Mouse (Mus musculus) gastrocnemius, adult 18-20 months (tissue): Measurements from ENCODE around the gene Rpgrip1. TPM values are rescaled to one million over a fixed set of nuclear protein-coding genes. Genes with fewer than 3 reads are reported as not detected.

Source experiments
- DNase-seq: peaks from one replicate; pipeline ENCODE4 v3.0.0; 2021; ENCODE audit warnings: low spot score
- total RNA-seq, 2 experiments: library from RNA; stranded (reverse); gene quantifications; 2 replicates each; pipeline ENCODE4 v1.2.3; 2021

Rpgrip1 gene
- total RNA-seq, 2 experiments from 2014 or later = 0.09 TPM; not detected in 1

DNA sequence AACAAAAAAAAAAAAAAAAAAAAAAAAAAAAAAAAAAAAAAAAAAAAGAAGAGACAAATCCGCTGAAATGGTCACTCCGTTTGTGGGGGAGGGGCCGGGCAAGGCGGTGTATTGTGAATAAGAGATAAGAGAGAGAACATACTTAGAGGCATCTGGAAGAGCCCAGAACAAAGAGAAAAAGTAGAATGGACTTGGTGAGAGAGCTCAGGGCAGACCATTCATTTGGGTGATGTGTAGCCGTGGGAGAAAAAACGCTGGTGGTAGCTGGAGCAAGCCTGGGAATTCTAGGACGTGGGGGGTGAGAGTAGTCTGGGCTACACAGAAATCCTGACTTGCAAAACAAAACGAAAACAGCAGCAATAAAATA lies 7.9 kb downstream of the Rpgrip1 start:
- DNase-seq = no peak

DNA sequence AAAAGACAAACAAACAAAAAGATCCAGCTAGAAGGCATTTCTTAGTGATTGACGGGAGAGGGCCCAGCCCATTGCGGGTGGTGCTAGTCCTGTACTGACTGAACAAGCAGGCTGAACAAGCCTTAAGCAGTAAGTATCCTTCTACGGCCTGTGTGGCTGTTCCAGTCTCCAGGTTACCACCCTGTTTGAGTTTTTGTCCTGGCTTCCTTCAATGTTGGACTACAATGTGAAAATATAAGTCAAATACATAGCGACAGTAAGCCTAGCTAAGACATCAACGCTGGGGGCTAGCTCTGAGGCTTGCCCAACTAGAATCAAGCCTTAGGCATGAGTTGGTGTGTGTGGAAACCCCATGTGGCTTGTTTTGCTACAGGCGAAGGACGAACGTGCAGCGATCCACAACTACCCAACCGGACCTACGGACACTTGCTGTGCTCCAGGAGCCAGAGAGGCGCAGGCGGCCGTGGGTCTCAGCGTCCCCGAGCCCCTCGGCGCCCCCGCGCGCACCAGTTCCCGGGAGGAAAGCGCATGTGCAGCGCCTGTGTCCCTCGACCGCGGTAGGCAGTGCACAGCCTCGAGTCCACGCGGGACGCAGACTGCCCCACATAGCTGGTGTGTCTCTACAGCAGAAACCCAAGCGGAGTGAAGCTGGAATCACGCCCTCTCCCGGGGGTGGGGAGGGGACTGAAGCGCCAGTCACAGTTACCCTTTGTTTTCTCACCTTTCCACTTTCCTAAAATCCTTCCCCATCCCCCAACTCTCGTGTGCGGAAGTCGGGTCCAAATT lies 8.5 kb downstream of the Rpgrip1 start:
- peak; percentile 14 for DNase-seq

DNA sequence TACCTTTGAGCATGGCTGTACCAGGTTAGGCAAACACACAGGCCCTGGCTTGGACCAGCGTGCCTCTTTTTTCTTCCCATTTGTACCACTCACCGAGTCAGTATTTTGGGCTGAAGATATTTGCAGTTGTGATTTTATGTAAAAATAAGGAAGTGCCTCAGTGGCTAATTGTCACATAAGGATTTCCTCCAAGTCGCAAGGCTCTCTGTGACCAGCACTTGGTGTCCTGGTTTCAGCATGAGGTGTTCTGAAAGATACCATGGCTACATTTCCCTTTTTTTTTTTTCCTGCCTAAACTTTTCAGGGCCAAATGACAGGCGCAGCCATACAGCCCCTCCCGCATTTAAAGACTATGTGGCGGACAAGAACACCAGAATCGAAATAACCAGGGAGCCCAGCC lies 9.7 kb downstream of the Rpgrip1 start:
- no peak for DNase-seq

DNA sequence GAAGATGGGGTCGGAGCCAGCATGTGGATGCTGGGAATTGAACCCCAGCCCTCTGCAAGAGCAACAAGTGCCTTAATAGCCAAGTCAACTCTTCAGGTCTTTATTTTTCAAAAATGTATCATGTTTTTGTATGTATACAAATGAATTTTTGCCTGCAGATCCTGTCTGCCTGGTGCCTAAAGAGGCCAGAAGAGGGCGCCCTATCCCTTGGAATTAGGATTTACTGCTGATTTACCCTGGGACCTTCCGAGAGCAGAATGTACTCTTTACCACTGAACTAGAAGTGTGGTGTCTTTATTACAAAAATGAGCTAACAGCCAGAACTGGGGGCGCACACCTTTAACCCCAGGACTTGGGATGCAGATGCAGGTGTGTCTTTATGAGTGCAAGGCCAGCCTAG lies 13.4 kb downstream of the Rpgrip1 start:
- DNase-seq = peak; percentile 56

DNA sequence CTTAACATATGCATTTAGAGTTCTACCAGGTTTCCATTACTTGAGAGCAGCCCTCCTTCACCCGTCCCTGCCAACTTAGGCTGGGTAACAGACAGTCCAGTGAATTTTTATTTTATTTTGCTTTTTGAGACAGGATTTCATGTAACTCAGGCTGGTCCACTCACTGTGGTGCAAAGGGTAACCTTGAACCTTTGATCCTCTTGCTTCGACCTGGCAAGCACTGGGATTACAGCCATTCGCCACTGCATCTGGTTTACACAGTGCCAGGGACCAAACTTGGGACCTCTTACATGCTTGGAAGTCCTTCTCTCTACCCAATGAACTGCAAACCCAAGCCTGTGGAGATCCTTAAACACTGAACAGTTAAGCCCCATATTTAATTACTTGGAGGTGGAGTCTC lies 14.1 kb downstream of the Rpgrip1 start:
- DNase-seq = no peak

DNA sequence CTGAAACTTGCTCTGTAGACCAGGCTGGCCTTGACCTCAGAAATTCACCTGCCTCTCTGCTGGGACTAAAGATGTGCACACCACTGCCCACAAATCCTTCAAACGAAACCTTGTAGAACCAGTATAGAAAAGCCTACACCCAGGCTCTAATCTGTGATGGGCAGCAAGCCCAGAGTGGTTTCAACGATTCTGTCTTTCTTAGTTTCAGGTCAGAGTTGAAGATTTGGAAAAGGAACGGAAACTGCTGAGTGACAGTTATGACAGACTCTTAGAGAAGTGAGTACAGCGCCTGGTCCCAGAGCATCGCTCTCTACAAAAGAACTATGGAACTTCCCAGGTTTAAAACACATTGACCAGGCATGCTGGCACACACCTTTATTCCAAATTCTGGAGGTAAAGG lies 23.1 kb downstream of the Rpgrip1 start:
- no peak for DNase-seq

DNA sequence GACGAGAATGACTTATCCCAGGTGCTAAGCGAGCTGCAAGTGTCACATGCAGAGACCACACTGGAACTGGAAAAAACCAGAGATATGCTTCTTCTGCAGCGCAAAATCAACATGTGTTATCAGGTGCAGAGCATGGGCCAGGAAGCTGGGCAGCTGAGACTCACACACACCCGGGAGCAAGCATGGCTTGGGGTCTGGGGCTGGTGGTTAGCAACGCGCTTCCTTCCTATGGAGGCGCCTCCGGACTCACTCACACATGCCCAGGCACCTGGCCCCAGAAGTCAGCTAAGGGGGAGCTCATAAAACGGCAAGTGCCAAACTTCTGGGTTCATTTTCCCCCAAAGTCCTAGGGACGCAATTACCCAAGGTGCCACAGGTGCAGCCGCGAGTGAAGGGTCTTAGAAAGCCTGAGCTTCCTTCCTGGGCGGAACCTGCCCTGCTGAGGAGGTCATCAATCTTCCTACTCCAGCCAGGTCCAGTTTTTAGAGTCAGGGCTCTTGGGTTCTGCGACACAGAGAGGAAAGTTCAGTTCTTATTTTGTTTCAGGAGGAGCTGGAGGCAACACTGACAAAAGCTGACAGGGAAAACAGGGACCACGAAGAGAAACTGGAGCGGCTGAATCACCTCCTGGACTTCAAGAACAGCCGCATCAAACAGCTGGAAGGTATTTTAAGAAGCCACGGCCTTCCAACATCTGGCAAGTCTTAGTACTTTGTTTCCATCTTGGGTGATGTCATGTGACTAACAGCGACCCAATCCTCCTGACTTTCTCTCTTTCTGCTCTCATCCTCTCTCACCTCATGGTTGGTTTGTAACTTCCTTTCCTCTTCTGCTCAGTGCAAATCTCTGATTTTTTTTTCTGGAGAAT lies 30.3 kb downstream of the Rpgrip1 start:
- no peak for DNase-seq

DNA sequence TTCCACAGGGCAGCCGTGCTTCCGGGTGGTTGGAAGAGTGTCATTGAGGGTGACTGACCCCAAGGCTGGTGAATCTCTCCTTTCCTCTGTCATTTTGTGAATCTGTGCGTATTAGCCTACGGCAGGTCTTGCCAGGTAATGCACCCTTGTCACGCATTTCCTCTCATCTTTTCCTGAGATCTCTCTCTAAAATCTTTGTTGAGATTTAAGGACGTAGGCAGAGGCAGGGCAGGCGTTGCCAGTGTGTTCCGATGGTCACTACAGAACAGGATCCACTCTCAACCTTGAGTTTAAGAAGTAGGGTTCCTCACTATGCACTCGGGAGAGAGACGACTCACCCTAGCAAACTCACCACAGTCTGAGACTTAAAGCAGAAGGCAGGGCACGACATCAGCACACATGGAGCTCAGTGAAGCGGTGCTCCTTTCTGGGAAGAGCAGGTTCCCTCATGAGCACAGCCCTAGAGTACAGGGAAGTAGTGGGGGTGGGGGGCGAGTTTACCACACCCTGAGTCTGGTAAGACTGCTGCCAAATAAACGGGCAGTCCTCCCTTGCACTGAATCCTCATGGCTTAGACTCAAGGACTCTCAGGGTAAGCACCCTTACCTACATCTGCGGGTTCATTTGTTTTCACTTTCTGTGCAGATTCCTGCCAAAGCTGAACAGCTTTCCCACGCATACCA lies 31.1 kb downstream of the Rpgrip1 start:
- no peak for DNase-seq

DNA sequence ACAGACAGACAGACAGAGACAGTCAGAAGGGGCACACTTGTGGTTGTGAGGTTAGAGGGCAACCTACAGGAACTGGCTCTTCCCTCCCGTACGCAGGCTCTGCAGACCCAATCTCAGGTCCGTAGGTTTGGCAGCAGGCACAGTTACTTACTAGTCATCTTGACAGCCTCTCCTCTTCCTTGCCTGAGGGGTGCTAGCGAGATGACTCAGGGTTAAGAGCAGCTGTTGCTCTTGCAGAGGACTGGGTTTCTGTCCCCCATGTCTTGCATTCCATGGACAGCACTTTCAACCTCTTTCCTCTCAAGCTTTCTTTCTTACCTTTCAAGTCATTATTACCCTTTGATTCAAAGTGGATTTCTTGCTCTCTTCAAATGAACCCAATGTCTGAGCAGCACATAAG lies 33.7 kb downstream of the Rpgrip1 start:
- DNase-seq = no peak

DNA sequence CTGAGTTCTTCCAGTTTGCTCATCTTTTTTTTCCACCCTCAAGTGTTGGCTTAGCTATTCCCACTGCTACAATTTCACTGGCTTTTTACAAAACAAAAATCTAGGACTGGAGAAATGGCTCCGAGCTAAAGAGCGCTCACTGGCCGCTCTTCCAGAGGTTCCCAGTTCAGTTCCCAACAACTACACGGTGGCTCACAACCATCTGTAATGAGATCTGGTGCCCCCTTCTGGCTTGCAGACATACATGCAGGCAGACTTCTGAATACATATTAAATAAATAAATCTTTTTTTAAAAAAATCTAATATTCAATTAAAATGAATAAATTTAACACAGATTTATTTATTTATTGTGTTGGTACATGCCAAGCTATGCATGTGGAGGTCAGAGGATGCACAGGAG lies 36.0 kb downstream of the Rpgrip1 start:
- DNase-seq = no peak

DNA sequence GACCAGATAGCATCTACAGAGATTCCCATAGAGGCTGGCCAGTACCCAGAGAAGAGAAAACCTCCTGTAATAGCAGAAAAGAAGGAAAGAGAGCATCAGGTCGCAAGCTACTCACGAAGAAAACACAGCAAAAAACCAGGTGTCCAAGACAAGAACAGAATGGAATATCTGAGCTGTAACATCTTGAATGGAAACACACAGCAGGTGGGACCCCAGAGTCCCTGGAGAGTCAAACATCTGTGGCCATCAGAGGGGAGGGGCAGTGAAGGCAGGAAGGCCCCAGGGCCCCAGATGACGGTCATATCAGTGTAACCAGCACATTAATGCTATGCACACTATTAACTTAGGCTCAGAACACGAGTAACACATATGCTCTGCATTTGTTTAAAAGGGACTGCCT lies 39.4 kb downstream of the Rpgrip1 start:
- no peak for DNase-seq

DNA sequence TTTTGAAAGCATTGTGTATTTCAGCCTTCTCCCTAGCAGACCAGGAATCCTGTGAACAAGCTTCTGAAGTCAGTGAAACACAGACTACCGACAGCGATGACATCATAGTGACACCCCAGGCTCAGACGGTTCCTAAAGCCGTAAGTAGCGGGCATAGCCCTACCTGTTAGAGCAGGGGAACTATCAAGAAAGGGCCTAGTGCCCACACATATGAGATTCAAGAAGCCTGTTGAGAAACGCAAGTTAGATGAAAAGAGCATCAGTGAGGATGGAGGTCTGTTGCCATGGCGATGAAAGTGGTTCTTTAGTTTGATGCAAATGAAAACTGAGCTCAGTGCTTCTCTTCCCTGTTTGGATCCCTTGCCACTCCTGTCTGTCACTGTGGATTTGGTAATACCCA lies 41.7 kb downstream of the Rpgrip1 start:
- no peak for DNase-seq

DNA sequence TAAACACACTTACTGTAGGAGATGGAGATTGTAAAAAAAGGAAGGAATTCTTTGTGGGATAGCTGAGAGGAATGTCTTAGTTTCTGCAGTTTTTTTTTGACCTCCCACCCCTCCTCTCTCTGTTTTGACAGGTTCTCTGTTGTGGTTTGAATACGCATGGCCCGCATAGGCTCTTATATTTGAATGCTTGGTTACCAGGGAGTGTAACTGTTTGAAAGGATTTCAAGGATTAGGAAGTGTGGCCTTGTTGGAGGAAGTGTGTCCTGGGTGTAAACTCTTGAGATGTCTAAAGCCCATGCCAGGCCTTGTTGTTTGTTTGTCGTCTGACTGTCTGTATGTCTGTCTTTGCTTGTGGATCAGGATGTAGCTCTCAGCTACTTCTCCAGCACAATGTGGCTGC lies 42.1 kb downstream of the Rpgrip1 start:
- no peak for DNase-seq

DNA sequence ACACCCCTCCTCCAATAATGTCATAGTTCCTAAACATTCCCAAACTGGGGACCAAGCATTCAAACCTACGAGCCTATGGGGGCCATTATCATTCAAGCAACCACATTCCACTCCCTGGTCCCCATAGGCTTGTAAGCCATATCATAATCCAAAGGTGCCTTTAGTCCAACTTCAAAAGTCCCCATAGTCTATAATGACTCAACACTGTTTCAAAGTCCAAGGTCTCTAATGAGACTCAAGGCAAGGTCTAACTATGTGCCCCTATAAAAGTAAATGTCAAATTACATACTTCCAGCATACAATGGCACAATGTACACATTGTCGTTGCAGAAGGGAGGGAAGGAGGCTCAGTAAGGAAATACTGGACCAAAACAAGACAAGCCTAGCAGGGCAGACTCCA lies 44.5 kb downstream of the Rpgrip1 start:
- no peak for DNase-seq

DNA sequence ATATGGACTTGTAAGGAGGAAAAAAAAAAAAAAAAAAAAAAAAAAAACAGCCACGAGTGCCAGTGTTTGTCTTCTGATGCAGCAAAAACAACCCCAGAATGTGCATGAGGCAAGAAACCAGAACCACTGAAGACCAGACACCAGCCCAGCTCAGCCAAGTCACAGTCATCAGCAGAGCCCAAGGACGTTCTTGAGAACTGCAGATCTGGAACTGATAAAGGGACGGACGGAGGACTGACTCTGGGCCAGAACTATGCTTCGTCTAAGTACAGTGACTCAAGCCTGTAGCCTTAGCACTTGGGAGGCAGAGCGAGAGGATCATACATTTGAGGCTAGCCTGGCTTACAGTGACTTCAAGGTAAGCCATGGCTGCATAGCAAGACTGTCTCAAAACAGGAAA lies 50.4 kb downstream of the Rpgrip1 start:
- DNase-seq = no peak

DNA sequence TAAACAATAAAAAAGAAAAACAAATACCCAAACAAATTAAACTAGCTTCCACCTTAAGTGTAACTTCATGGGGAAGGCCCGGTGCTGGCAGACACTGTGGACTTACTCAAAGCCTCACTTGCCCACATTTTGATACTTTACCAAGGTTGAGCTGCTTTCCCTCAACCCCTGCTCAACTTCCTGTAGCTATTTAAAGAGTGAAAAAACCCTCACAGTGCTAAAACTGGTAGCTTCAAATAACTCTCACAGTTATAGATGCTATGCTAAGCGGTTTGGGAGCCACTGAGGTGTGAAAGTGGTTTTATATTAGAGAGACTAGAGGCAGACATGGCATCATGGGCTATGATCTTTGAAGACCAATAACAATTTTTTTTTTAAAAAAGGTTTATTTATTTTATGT lies 56.1 kb downstream of the Rpgrip1 start:
- no peak for DNase-seq

DNA sequence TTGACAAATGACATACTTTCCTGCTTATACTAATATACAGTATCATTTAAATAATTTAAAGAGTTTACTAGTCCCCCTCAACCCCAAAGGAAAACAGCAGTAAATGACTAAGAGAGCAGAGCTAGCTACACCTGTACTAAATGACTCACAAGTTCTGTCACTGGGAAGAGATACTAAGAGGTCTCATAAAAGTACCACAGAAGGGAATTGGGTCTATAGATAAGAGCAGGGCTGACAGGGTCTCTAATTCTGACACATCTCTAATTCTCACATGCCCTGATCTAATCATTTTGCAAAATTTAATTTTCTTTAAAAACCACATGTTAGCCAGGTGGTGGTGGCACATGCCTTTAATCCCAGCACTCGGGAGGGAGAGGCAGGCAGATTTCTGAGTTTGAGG lies 78.3 kb downstream of the Rpgrip1 start:
- no peak for DNase-seq

DNA sequence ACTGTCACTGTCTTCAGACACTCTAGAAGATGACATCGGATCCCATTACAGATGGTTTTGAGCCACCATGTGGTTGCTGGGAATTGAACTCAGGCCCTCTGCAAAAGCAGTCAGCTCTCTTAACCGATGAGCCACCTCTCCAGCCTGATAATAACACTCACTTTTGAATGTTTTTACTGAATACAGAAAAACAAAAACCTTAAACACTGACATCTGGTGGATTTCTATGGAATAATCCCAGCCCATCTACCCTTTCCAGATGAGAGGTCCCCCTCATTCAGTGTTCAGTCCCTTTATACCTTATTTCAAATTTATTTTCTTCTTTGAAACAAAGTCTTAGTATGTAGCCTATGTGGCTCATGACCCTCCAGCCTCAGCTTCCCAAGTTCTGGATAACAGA lies 79.0 kb downstream of the Rpgrip1 start:
- DNase-seq = no peak

DNA sequence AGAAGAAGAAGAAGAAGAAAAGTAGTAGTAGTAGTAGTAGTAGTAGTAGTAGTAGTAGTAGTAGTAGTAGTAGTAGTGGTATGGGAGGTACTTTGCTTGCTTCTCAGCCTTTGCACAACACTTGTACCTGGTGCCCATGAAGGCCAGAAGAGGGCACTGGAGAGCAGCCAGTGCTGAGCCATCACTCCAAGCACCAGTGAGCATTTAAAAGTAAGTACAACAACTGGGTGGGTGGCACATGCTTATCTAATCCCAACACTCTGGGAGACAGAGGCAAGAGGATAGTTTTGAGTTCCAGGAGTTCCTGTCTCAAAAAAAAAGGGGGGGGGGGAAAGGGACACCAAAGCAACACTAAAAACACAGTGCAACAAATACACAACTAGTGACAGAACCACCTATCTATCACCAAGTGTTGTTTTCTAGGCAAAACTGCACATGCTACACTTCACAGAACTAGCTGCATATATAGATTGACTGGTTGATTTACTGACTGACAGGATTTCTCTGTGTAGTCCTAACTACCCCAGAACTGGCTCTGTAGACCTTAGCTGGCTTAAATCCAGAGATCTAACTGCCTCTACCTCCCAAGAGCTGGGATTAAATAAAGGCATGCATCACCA lies 80.3 kb downstream of the Rpgrip1 start:
- no peak for DNase-seq

DNA sequence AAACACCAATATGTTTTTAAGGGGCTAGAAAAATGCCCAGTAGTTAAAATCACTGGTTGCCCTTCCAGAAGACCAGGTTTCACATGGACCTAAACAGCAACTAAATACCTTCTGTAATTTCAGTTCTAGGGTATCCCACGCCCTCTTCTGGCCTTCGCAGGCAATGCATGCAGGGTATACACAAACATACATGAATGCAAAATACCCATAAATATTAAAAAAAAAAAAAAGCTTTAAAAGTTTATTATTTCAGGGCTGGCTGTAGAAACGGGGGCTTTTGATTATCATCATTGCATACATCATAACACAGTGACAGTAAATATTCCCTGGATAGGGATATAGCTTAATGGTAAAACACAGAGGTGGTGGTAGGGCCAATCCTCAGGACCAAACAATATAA lies 85.2 kb downstream of the Rpgrip1 start:
- no peak for DNase-seq

DNA sequence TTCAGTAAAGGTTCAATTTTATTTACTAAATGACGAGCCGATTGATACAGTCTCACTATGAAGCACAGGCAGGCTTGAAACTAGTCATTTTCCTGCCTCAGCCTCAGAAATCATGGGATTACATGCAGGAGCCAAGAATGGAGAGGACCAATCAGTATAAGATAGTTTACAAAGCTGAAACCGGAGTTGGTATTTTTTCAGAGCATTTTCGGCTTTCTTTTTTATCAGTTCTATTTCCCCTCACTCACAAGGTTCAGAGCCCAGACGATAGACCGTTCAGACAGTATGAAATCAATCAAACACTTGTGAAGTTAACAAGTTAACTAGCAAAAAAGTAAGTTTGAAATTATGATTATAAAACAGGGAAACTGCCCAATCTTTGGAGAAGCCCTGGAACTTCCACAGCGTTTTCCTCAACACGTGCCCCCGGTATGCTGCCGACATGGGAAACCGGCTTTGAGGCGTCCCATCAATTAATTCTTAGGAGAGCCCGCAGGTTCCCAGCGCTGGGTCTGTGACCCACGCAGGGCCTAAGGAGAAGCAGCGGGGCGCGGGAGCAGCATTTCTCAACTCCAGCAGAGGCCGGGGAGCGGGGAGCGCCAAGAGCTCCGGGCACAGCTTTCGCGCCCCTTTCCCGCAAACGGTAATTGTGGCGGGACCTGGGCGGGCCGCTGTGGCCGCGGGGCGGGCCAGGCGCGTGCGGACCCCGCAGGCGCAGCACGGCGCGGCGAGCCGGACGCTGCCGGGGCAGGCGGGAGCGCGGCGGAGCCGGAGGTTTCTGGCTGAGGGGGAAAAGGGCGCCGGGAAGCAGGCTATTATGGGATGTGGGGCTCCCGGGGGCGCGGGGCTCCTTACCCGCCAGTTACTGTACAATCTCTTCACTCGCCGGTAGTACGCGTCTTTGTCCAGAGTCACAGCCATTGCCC lies 86.0 kb downstream of the Rpgrip1 start:
- DNase-seq = no peak
